Mouse (Mus musculus): ENCODE measurements around the gene Col10a1. TPM values are rescaled to one million over a fixed set of nuclear protein-coding genes. Genes with fewer than 3 reads are reported as not detected.

Gene Col10a1
- 1.0 TPM for polyA plus RNA-seq (2017; shearing (Covaris generic))

GRCm38 (mm10) chr10:34389681-34390080 lies at the start of gene Col10a1:
Gene Col10a1, plus strand, starts transcription at chr10:34389981.

GRCm38 (mm10) chr10:34418204-34418756 lies 28.5 kb downstream of the Col10a1 start, which contains the start of gene Nt5dc1:
Gene Nt5dc1, minus strand, starts transcription at chr10:34418552.

Other genes starting within 250 kb of the Col10a1 start
- gene Dse, start 182.3 kb upstream of the Col10a1 start, polyA plus RNA-seq (2017; shearing (Covaris generic)), result 7.5 TPM
- gene Tspyl1, start 107.8 kb upstream of the Col10a1 start, polyA plus RNA-seq (2017; shearing (Covaris generic)), result 84.7 TPM
- 19.5 TPM for gene Tspyl4, start 92.5 kb upstream of the Col10a1 start, polyA plus RNA-seq (2017; shearing (Covaris generic))
- 77.0 TPM for gene Nt5dc1, start 28.6 kb downstream of the Col10a1 start, polyA plus RNA-seq (2017; shearing (Covaris generic))
- not detected for gene Frk, start 93.4 kb downstream of the Col10a1 start, polyA plus RNA-seq (2017; shearing (Covaris generic))